Mouse (Mus musculus): ENCODE data around the gene Setd3.
"Not testable (repeated sequence)": the region's sequence is repeated elsewhere in the genome, so short reads cannot be mapped to it uniquely, and the experiment has no call there.

Gene Setd3

GRCm38 (mm10) chr12:108143624-108144498 lies 35.3 kb downstream of the Setd3 start:
- DNase-seq (ENCODE audit: low spot score in 2 of 2): no peak

GRCm38 (mm10) chr12:108135610-108136208 lies 43.4 kb downstream of the Setd3 start:
- no peak for DNase-seq (ENCODE audit: low spot score in 2 of 2)

- DNase-seq (ENCODE audit: low spot score in 2 of 2): no peak
Measured at GRCm38 (mm10) chr12:108133181-108133580, 45.9 kb downstream of the Setd3 start.

- DNase-seq (ENCODE audit: low spot score in 2 of 2): no peak
Measured at GRCm38 (mm10) chr12:108132450-108133070, 46.6 kb downstream of the Setd3 start.

- DNase-seq (ENCODE audit: low spot score in 2 of 2): peak; percentile 41 to 74
Measured at GRCm38 (mm10) chr12:108121288-108121687, 57.8 kb downstream of the Setd3 start.

- no peak for DNase-seq (ENCODE audit: low spot score in 2 of 2)
Measured at GRCm38 (mm10) chr12:108120434-108120833, 58.7 kb downstream of the Setd3 start.

- DNase-seq (ENCODE audit: low spot score in 2 of 2): no peak
Measured at GRCm38 (mm10) chr12:108119930-108120329, 59.2 kb downstream of the Setd3 start.

- no peak for DNase-seq (ENCODE audit: low spot score in 2 of 2)
Measured at GRCm38 (mm10) chr12:108118902-108119531, 60.1 kb downstream of the Setd3 start.

GRCm38 (mm10) chr12:108118503-108118901 lies 60.6 kb downstream of the Setd3 start:
- no peak for DNase-seq (ENCODE audit: low spot score in 2 of 2)

GRCm38 (mm10) chr12:108111191-108111590 lies 67.9 kb downstream of the Setd3 start:
- no peak for DNase-seq (ENCODE audit: low spot score in 2 of 2)

- no peak for DNase-seq (ENCODE audit: low spot score in 2 of 2)
Measured at GRCm38 (mm10) chr12:108110674-108111073, 68.4 kb downstream of the Setd3 start.

GRCm38 (mm10) chr12:108109732-108110131 lies 69.4 kb downstream of the Setd3 start:
- no peak for DNase-seq (ENCODE audit: low spot score in 2 of 2)

GRCm38 (mm10) chr12:108108591-108108990 lies 70.5 kb downstream of the Setd3 start:
- DNase-seq (ENCODE audit: low spot score in 2 of 2): not testable (repeated sequence)

GRCm38 (mm10) chr12:108103292-108103691 lies 75.8 kb downstream of the Setd3 start:
- no peak for DNase-seq (ENCODE audit: low spot score in 2 of 2)

GRCm38 (mm10) chr12:108102119-108102518 lies 77.0 kb downstream of the Setd3 start:
- no peak for DNase-seq (ENCODE audit: low spot score in 2 of 2)

- DNase-seq (ENCODE audit: low spot score in 2 of 2): no peak
Measured at GRCm38 (mm10) chr12:108100181-108100580, 78.9 kb downstream of the Setd3 start.

- DNase-seq (ENCODE audit: low spot score in 2 of 2): no peak
Measured at GRCm38 (mm10) chr12:108098201-108098980, 80.7 kb downstream of the Setd3 start.

- DNase-seq (ENCODE audit: low spot score in 2 of 2): no peak
Measured at GRCm38 (mm10) chr12:108097643-108098042, 81.5 kb downstream of the Setd3 start.

- no peak for DNase-seq (ENCODE audit: low spot score in 2 of 2)
Measured at GRCm38 (mm10) chr12:108088253-108088652, 90.9 kb downstream of the Setd3 start.

- DNase-seq (ENCODE audit: low spot score in 2 of 2): no peak
Measured at GRCm38 (mm10) chr12:108087489-108087888, 91.6 kb downstream of the Setd3 start.

GRCm38 (mm10) chr12:108078122-108078752 lies 100.9 kb downstream of the Setd3 start:
- no peak for DNase-seq (ENCODE audit: low spot score in 2 of 2)
